Mouse (Mus musculus): ENCODE measurements around the gene Scrn2. TPM values are rescaled to one million over a fixed set of nuclear protein-coding genes. Genes with fewer than 3 reads are reported as not detected.

Gene Scrn2
- total RNA-seq, 2 experiments from 2014 or later: 3.6 to 3.7 TPM

GRCm38 (mm10) chr11:97045861-97046260, 16.1 kb downstream of the Scrn2 start:
- intact Hi-C loops (cut with DNase I): no loop called here
- DNase-seq (ENCODE audit: low spot score in 2 of 2): no peak

- intact Hi-C loops (cut with DNase I): no loop called here
- no peak for DNase-seq (ENCODE audit: low spot score in 2 of 2)
Measured at GRCm38 (mm10) chr11:97048090-97048650, 18.4 kb downstream of the Scrn2 start.

GRCm38 (mm10) chr11:97049492-97050085, 19.9 kb downstream of the Scrn2 start:
- intact Hi-C loops (cut with DNase I): no loop called here

GRCm38 (mm10) chr11:97050216-97050943, 20.6 kb downstream of the Scrn2 start, which contains the start of gene Osbpl7:
TSS of gene Osbpl7 (plus strand) at chr11:97050628.
- DNase-seq (ENCODE audit: low spot score in 2 of 2): peak; percentile 67 to 82
- intact Hi-C loops (cut with DNase I): no loop called here

More at GRCm38 (mm10) chr11:97049492-97050085, 19.9 kb downstream of the Scrn2 start:
- no peak for DNase-seq (ENCODE audit: low spot score in 2 of 2)

- intact Hi-C loops (cut with DNase I): no loop called here
- DNase-seq (ENCODE audit: low spot score in 2 of 2): no peak
Measured at GRCm38 (mm10) chr11:97050944-97051586, 21.3 kb downstream of the Scrn2 start.

GRCm38 (mm10) chr11:97052219-97052646, 22.5 kb downstream of the Scrn2 start:
- intact Hi-C loops (cut with DNase I): no loop called here
- DNase-seq (ENCODE audit: low spot score in 2 of 2): no peak

GRCm38 (mm10) chr11:97063274-97063920, 33.7 kb downstream of the Scrn2 start:
- peak in 1 of 2 experiments; percentile 32 for DNase-seq (ENCODE audit: low spot score in 2 of 2)
- intact Hi-C loops (cut with DNase I): no loop called here

GRCm38 (mm10) chr11:97063921-97064295, 34.2 kb downstream of the Scrn2 start:
- DNase-seq (ENCODE audit: low spot score in 2 of 2): no peak
- intact Hi-C loops (cut with DNase I): no loop called here

GRCm38 (mm10) chr11:97065538-97066295, 36.0 kb downstream of the Scrn2 start:
- intact Hi-C loops (cut with DNase I): no loop called here
- DNase-seq (ENCODE audit: low spot score in 2 of 2): no peak

- no peak for DNase-seq (ENCODE audit: low spot score in 2 of 2)
- intact Hi-C loops (cut with DNase I): no loop called here
Measured at GRCm38 (mm10) chr11:97066656-97067360, 37.1 kb downstream of the Scrn2 start.

- intact Hi-C loops (cut with DNase I): no loop called here
- no peak for DNase-seq (ENCODE audit: low spot score in 2 of 2)
Measured at GRCm38 (mm10) chr11:97069333-97069732, 39.6 kb downstream of the Scrn2 start.

- intact Hi-C loops (cut with DNase I): no loop called here
- no peak for DNase-seq (ENCODE audit: low spot score in 2 of 2)
Measured at GRCm38 (mm10) chr11:97069770-97070169, 40.0 kb downstream of the Scrn2 start.

- no peak for DNase-seq (ENCODE audit: low spot score in 2 of 2)
- intact Hi-C loops (cut with DNase I): no loop called here
Measured at GRCm38 (mm10) chr11:97071129-97071528, 41.4 kb downstream of the Scrn2 start.

- DNase-seq (ENCODE audit: low spot score in 2 of 2): peak; percentile 60 to 76
- intact Hi-C loops (cut with DNase I): loop anchor here (2.0 kb wide), 1 partner anchor 74 kb away; no protein-coding TSS in a partner anchor
Measured at GRCm38 (mm10) chr11:97072533-97072932, 42.8 kb downstream of the Scrn2 start.

- intact Hi-C loops (cut with DNase I): no loop called here
- no peak for DNase-seq (ENCODE audit: low spot score in 2 of 2)
Measured at GRCm38 (mm10) chr11:97074235-97074634, 44.5 kb downstream of the Scrn2 start.

- no peak for DNase-seq (ENCODE audit: low spot score in 2 of 2)
- intact Hi-C loops (cut with DNase I): no loop called here
Measured at GRCm38 (mm10) chr11:97078751-97079150, 49.0 kb downstream of the Scrn2 start.

GRCm38 (mm10) chr11:97080291-97080690, 50.6 kb downstream of the Scrn2 start:
- intact Hi-C loops (cut with DNase I): no loop called here
- DNase-seq (ENCODE audit: low spot score in 2 of 2): no peak

GRCm38 (mm10) chr11:97082977-97083376, 53.2 kb downstream of the Scrn2 start:
- DNase-seq (ENCODE audit: low spot score in 2 of 2): peak; percentile 31 to 57
- intact Hi-C loops (cut with DNase I): no loop called here

All from left cerebral cortex, postnatal 25 days (tissue).